Mouse (Mus musculus) liver, postnatal 0 days (tissue): ENCODE results near the gene Cyth1.

Experiments
- CTCF ChIP-seq: sonication (generic); IDR thresholded peaks from 2 replicates; pipeline ENCODE4 v1.5.1; 2016; ENCODE audit warnings: antibody characterized with exemption, low read depth
- EP300 ChIP-seq: IDR thresholded peaks from 2 replicates; pipeline ENCODE4 v1.6.1; 2016; ENCODE audit warnings: antibody characterized with exemption, low read depth, mild to moderate bottlenecking

DNA sequence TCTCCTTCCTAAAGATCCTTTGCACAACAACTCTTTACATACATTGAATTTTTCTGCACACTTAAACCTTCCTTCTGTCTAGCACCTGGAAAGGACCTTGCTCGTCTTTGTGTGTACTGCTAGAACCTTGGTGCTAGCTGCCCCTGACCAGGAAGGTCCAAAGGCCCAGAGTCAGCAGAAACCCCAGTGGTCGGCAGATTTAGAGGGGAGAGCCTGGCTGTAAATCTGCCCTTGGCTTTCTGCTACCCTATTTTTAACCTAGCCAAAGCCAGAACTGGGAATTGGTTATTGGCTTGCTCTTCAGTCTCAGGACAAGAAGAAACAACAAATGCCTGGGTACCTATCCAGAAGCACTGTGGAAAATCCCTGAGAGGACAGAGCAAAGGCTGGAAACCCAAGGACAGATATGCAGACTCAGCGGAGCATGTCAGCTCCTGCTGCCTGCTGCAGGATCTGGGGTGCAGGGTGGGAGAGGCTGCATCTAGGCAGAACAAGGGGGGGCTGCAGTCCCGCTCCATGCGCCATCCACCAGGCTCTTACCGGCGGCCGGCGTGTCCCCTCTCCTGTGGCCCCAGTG is 46.5 kb downstream of the Cyth1 start:
- TF ChIP-seq CTCF (no peak), EP300 (no peak)
